Mouse (Mus musculus) cortical plate, adult 2 months (tissue): Measurements from ENCODE around the gene Rpl31. TPM values are rescaled to one million over a fixed set of nuclear protein-coding genes. Genes with fewer than 3 reads are reported as not detected.

Source experiments
- H3K27ac ChIP-seq: fragments of 200-500 bp; 2 replicates; pipeline ENCODE4 v1.5.1; 2012; ENCODE audit warnings: low read length, control low read depth, inconsistent platforms; ENCODE audit not compliant: insufficient read depth
- H3K4me1 ChIP-seq: fragments of 200-500 bp; 2 replicates; pipeline ENCODE4 v1.6.1; 2011; ENCODE audit warnings: low read length; ENCODE audit not compliant: control insufficient read depth, insufficient read depth
- H3K4me3 ChIP-seq: fragments of 200-500 bp; 2 replicates; pipeline ENCODE4 v1.5.1; 2011; ENCODE audit warnings: mild to moderate bottlenecking, low read length, control low read depth; ENCODE audit not compliant: insufficient read depth
- CTCF ChIP-seq: fragments of 200-500 bp; IDR thresholded peaks from 2 replicates; pipeline ENCODE4 v1.5.1; 2011; ENCODE audit warnings: mild to moderate bottlenecking, control low read depth, low read length; ENCODE audit not compliant: insufficient read depth; ENCODE audit errors: extremely low read depth
- POLR2A ChIP-seq: fragments of 200-500 bp; IDR thresholded peaks from 2 replicates; pipeline ENCODE4 v1.6.1; 2011; ENCODE audit warnings: mild to moderate bottlenecking, low read length, control low read depth; ENCODE audit not compliant: insufficient read depth; ENCODE audit errors: extremely low read depth
- polyA plus RNA-seq: library from polyadenylated mRNA; depleted of rRNA; stranded (reverse); fragments of >200 nt; gene quantifications from 2 replicates; pipeline ENCODE4 v1.2.3, GENCODE M21; 2012

Gene Rpl31
- polyA plus RNA-seq, 1 experiment, result 793 TPM

- TF ChIP-seq CTCF, result no peak
- no peak for TF ChIP-seq POLR2A
- no peak overlapping the region for H3K4me3 ChIP-seq
- no peaks in the 10 kb centered on the region for H3K4me1 ChIP-seq
- H3K27ac ChIP-seq, result no peak overlapping the region
Observed at GRCm38 (mm10) chr1:39378540-39378939, 10.9 kb downstream of the Rpl31 start.

DNA sequence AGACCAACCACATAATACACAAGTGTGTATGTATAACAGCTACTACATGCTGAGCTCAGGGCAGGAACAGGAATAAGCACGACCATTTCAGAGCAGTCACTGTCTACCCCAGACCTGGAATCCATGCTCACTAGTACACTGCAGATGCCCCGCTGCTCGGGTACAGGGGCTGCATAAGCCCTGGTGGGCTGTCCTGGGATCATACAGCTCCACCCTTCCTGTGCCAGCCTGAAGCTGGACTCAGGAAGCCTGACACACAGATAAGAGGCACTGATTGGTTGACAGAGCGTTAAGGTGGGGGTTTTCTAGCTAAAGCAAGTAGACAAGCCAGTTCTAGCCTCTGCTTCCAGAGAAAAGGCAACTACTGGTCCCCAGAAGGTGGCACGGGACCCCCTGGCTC, 11.4 kb downstream of the Rpl31 start:
- no peak for TF ChIP-seq CTCF
- no peak for TF ChIP-seq POLR2A
- H3K27ac ChIP-seq, result no peak overlapping the region
- no peak overlapping the region for H3K4me3 ChIP-seq
- no peaks in the 10 kb centered on the region for H3K4me1 ChIP-seq

DNA sequence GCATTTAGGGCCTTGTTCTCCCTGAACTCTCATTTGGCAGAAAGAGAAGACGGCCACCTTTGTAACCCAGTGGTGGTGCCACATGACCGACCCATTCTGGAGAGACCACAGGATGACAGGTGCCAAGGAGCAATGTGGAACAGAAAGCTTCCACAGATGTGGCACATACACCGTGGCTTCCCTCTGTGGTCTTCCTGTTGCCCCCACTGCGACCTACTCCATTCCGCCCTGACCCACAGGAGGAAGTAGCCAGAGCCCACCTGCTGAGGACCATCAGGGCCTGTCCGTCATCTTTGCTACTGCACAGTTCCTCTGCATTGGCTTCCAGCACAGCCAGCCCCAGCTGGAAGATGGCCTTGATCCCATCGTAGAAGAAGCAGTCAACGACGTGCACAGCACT, 13.4 kb downstream of the Rpl31 start:
- no peak for TF ChIP-seq POLR2A
- TF ChIP-seq CTCF, result no peak
- Histone ChIP-seq H3K4me1 (no peaks in the 10 kb centered on the region), H3K4me3 (no peak overlapping the region), H3K27ac (no peak overlapping the region)

- TF ChIP-seq CTCF, result no peak
- no peak for TF ChIP-seq POLR2A
- H3K27ac ChIP-seq, result no peak overlapping the region
- H3K4me1 ChIP-seq, result no peaks in the 10 kb centered on the region
- H3K4me3 ChIP-seq, result no peak overlapping the region
Observed at GRCm38 (mm10) chr1:39384914-39385313, 17.3 kb downstream of the Rpl31 start.

DNA sequence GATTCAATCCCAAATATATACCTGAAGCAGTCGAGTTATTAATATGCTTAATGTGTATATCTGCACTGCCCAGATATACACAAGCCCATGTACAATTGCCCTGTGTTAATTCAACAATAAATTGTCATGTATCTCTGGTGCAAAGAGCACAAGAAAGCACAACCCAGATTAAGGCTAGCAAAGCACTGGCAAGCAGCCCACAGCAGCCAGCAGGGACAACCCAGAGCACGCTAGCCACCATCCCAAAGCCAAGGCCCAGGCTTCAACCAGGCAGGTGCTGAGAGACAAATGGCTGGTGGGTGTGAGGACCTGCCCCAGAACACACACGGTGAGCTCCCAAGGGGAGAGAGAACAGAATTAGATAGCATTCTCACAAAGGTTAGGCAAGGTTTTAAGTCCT, 18.8 kb downstream of the Rpl31 start:
- TF ChIP-seq CTCF (no peak), POLR2A (no peak)
- Histone ChIP-seq H3K4me3 (no peak overlapping the region), H3K4me1 (no peaks in the 10 kb centered on the region), H3K27ac (no peak overlapping the region)

DNA sequence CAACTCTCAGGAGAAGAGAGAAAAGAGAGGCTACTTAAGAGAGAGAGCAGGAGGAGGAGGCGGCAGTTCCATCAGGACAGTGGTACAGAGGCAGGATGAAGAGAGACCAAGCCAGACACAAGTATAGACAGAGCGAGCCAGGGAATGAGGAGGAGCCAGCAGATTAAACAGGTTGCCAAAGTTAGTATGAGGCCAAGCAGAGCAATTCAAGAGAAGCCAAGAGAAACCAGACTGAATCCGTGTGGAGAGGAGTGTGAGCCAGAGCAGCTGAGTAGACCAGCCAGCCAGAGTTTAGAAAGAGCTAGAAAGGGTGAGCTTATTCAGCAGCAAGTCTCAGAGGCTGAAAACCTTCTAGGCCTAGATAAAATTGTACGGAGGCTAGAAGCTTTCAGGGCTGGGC, 19.9 kb downstream of the Rpl31 start:
- Histone ChIP-seq H3K27ac (no peak overlapping the region), H3K4me1 (no peaks in the 10 kb centered on the region), H3K4me3 (no peak overlapping the region)
- no peak for TF ChIP-seq POLR2A
- TF ChIP-seq CTCF, result no peak

GRCm38 (mm10) chr1:39388163-39388562, 20.5 kb downstream of the Rpl31 start:
- Histone ChIP-seq H3K27ac (no peak overlapping the region), H3K4me1 (no peaks in the 10 kb centered on the region), H3K4me3 (no peak overlapping the region)
- TF ChIP-seq CTCF (no peak), POLR2A (no peak)

DNA sequence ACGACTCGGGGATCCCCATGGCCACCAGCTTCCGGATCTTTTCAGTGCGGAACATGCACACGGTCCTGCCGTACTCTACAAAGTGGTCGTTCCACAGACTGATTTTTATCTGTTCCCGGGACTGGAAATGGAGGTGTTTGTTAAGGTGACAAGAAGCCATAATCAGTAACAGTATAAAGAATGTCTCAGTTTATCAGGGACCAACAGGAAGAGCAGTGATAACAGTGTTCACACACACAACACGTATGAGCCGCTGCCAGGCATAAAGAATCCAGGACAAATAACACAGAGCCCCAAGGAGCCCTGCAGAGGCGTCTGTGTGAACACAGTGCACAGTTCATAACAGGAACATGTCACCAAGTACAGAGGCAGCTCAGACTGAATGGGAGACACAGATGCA, 21.7 kb downstream of the Rpl31 start:
- TF ChIP-seq CTCF, result no peak
- TF ChIP-seq POLR2A, result no peak
- Histone ChIP-seq H3K4me1 (no peaks in the 10 kb centered on the region), H3K27ac (no peak overlapping the region), H3K4me3 (no peak overlapping the region)

- Histone ChIP-seq H3K27ac (no peak overlapping the region), H3K4me1 (no peaks in the 10 kb centered on the region), H3K4me3 (no peak overlapping the region)
- TF ChIP-seq CTCF, result no peak
- TF ChIP-seq POLR2A, result no peak
Observed at GRCm38 (mm10) chr1:39391652-39392051, 24.0 kb downstream of the Rpl31 start.

DNA sequence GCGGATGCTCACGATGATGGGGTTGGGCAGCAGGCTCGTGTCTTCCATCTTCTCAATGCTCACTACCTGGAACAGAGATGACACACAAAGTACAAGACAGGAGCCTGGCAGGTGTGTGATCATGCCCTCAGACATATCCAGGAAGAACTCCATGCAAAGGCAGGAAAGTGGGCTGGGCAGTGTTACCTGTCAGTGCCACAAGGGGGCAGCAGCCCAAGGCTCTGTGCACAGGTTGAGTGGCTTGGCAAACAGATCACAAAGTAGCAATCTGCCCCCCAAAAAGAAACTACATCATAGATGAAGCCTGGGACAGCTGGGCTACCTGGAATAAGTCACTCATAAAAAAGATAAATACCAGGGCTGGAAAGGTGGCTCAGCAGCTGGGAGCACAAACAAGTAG, 24.5 kb downstream of the Rpl31 start:
- no peaks in the 10 kb centered on the region for H3K4me1 ChIP-seq
- TF ChIP-seq POLR2A (no peak), CTCF (peak; percentile 95)
- H3K4me3 ChIP-seq, result no peak overlapping the region
- H3K27ac ChIP-seq, result no peak overlapping the region
